Mouse (Mus musculus) myocyte (in vitro differentiated cells): Measurements from ENCODE around the gene Ccni.

Experiments used
- CEBPB ChIP-seq: IDR thresholded peaks from 2 replicates; pipeline ENCODE4 v1.6.1; 2011; ENCODE audit warnings: mild to moderate bottlenecking, moderate library complexity; ENCODE audit not compliant: poor library complexity, insufficient read depth, severe bottlenecking
- E2F4 ChIP-seq: IDR thresholded peaks from one replicate; pipeline ENCODE4 v1.6.1; 2011; ENCODE audit warnings: mild to moderate bottlenecking, control low read depth, moderate library complexity; ENCODE audit not compliant: insufficient read depth
- MAX ChIP-seq: IDR thresholded peaks from one replicate; pipeline ENCODE4 v1.6.1; 2011; ENCODE audit warnings: low read depth, mild to moderate bottlenecking, control low read depth
- MYOD1 ChIP-seq, 3 experiments: IDR thresholded peaks; one replicate each; pipeline ENCODE4 v1.6.1; 2011; ENCODE audit warnings: control low read depth in 2 of 3, low read depth in 2 of 3, mild to moderate bottlenecking in 2 of 3, moderate library complexity in 1 of 3; ENCODE audit not compliant: insufficient read length in 2 of 3, control insufficient read depth in 1 of 3
- MYOG ChIP-seq, 3 experiments: IDR thresholded peaks; one replicate each; pipeline ENCODE4 v1.6.1; 2011; ENCODE audit warnings: control low read depth in 2 of 3, low read depth in 2 of 3, mild to moderate bottlenecking in 2 of 3; ENCODE audit not compliant: insufficient read length in 2 of 3, control insufficient read depth in 1 of 3, insufficient read depth in 1 of 3
- POLR2A ChIP-seq: IDR thresholded peaks from one replicate; pipeline ENCODE4 v1.6.1; 2011; ENCODE audit warnings: low read depth, mild to moderate bottlenecking, control low read depth, moderate library complexity; ENCODE audit not compliant: insufficient read length
- POLR2AphosphoS2 ChIP-seq: IDR thresholded peaks from one replicate; pipeline ENCODE4 v1.6.1; 2011; ENCODE audit warnings: low read depth, control low read depth; ENCODE audit not compliant: insufficient read length
- REST ChIP-seq: IDR thresholded peaks from one replicate; pipeline ENCODE4 v1.6.1; 2011; ENCODE audit warnings: mild to moderate bottlenecking, control low read depth, moderate library complexity; ENCODE audit not compliant: insufficient read depth, insufficient read length
- TCF12 ChIP-seq: IDR thresholded peaks from one replicate; pipeline ENCODE4 v1.6.1; 2011; ENCODE audit warnings: mild to moderate bottlenecking, control low read depth; ENCODE audit not compliant: poor library complexity, insufficient read depth, severe bottlenecking
- TCF3 ChIP-seq: IDR thresholded peaks from one replicate; pipeline ENCODE4 v1.6.1; 2011; ENCODE audit warnings: low read depth, control low read depth; ENCODE audit not compliant: insufficient read length
- USF1 ChIP-seq: IDR thresholded peaks from one replicate; pipeline ENCODE4 v1.6.1; 2011; ENCODE audit warnings: low read depth, mild to moderate bottlenecking, control low read depth, moderate library complexity

DNA sequence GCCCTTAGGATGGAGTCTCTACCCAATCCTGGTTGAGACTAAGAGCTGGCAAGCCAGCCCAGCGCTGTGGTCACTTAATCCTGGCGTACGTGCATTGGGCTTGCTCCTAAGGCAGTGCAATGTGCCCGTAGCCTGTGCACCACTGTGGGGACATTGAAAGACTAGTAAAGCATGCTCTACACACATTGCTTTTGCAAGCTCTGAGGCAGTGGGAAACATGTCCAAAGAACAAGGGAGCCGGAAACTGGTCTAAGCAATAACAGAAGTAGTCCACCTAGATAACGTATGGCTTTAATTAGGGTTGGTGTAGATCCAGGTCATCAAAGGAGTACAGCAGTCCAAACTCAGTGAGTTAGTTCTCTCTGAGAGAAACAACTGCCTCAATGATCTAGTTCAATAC lies 37.6 kb downstream of the Ccni start:
- TF ChIP-seq USF1, result no peak
- TF ChIP-seq POLR2A, result no peak
- no peak for TF ChIP-seq MAX
- TF ChIP-seq MYOD1 (IDR thresholded peaks at IDR 0.05; ENCODE audit: control insufficient read depth in 1 of 3, insufficient read length in 2 of 3, low read depth in 2 of 3), result no peak
- TF ChIP-seq TCF12, result no peak
- TF ChIP-seq REST, result no peak
- TF ChIP-seq E2F4, result no peak
- no peak for TF ChIP-seq CEBPB
- no peak for TF ChIP-seq POLR2AphosphoS2
- no peak for TF ChIP-seq TCF3
- no peak for TF ChIP-seq MYOG (IDR thresholded peaks at IDR 0.05; ENCODE audit: control insufficient read depth in 1 of 3, insufficient read depth in 1 of 3, insufficient read length in 2 of 3, low read depth in 2 of 3)
